Mouse (Mus musculus) urinary bladder, postnatal 4 days (tissue): Measurements from ENCODE around the gene Afmid.
"Not testable (repeated sequence)": the region's sequence is repeated elsewhere in the genome, so short reads cannot be mapped to it uniquely, and the experiment has no call there.

Experiments used
- DNase-seq, 2 experiments: peaks; one replicate each; pipeline ENCODE4 v3.0.0; 2021 to 2022; ENCODE audit warnings: low spot score in 2 of 2

Afmid gene

DNA sequence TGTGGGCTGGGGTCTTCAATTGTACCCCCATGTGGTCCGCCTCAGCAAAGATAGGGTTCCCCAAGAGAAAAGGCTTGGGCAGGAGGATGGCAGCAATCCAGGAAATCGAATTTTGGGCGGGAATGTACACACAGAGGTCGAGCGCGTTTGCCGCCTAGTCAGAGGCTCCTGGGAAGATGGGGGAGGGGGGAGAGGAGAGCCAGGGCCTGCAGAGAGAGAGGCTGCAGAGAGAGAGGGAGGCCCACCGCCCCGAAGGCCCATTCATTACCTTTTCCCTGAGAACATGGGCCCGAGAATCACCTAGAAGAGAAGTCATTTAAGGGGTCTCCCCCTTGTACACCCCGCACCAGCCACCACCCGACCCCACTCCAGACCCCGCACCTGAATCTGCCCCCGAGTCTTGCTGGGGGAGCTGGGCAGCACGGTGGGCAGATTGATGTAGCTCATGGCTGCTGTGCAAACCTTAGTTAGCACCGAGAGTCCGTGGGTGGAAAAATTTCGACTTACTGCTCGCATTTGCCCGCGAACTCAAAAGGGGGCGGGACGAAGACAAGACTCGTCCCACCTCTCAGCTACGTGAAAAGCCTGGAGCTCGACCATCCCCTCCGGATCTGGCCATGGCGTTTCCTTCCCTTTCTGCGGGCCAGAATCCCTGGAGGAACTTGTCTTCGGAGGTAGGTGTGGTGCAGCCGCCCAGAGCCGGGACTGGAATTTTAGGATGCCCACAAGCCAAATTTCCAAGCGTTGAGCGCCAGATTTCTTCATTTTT is at the start of gene Afmid, which contains the start of gene Tk1:
Gene Afmid (plus strand): TSS at position 592 of the 769 bp plus-strand sequence.
Gene Tk1 (minus strand): TSS at position 760 of the 769 bp plus-strand sequence.
- DNase-seq = peak; percentile 74 to 79

DNA sequence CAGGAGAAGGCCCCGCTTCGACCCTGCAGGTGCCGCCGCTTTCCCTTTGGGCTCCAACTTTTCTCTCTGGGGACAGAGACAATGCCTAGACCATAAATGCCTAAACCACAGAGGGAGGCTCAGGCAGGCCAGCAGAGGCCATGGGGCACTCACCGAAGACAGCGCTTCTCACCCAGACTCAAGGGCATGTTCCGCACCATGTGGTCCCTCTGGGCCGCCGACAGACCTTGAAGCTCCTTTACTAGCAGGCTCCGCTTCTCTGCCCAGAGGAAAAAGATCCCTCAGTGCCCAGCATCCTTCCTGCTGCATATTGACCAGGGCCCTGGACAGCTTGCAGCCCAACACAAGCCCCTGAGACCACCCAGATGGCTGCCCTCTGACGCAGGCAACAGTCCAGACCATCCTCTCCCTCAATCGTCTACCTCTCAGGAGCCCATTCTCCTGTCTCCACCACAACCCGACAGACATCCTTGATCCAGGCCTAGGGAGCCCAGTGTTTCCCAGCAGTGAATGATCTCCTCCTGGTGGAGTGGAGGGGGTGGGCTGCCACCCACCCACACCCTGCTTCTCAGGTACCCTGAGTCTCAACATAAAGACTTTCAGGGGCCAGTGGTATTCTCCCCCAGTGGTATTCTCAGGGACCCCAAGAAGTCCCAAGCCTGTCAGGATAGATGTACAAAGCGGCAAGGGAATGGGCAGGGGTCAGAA is 49.5 kb upstream of the Afmid start:
- no peak for DNase-seq

DNA sequence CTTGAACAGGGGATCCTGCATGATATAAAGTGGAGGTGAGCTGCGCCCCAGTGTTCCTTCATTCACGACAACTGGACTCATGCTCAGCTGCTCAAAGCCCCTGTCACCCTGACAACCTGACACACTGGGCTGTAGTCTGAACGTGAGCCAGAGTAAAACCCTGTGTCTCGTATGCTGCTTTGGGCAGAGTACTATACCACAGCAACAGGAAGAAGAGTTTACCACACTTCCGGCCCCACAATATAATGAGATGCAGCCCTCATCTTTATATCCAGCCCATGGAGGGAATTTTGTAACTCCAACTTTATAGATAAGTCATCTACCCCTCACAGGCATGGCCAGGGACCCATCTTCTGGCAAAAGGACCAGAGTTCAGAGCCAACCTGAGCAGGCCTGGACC is 48.6 kb upstream of the Afmid start:
- DNase-seq = no peak

DNA sequence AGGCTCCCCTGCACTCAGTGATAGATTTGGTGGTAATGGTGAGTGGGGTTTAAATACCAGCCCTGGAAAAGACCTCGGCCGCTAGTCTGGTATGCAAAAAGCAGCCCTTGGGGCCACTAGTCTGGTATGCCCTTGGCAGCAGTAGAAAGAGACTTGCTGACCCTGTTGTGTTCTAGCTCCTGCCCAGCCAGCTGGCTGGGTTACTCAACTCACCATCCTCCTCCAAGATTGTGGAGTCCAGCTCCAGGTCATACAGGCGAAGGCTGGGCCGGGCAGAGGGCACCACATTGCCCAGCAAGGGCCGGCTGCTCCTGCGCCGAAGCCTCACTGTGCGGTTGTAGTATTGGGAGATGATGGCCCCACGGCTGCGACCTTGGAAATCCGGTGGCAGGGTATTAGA is 47.7 kb upstream of the Afmid start:
- DNase-seq = no peak

DNA sequence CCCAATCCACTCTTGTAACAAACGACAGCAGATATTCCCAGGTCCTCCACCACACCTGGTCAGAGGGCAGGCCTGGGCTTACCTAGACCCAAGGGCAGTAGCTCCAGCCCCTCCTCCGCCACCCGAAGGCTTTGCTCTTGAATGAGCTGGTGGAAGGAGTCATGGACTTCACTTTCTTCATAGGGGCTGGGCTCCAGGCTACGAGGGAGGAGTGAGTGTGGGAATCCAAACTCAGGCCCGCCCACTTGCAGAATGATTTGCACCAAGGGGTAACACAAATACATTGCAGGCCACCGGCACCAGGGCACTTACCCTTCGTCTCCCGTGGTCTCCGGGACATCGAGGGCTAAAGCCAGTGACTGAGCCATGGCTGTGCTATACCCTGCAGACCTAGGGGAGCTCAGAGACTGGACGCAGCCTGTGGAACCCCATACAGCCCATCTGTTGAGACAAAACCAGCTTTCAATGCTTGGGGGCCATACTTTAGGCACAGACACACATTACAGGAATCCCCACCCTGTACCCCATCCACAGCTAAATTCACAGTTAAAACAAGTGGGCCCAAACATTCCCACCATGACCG is 46.8 kb upstream of the Afmid start:
- DNase-seq = no peak

DNA sequence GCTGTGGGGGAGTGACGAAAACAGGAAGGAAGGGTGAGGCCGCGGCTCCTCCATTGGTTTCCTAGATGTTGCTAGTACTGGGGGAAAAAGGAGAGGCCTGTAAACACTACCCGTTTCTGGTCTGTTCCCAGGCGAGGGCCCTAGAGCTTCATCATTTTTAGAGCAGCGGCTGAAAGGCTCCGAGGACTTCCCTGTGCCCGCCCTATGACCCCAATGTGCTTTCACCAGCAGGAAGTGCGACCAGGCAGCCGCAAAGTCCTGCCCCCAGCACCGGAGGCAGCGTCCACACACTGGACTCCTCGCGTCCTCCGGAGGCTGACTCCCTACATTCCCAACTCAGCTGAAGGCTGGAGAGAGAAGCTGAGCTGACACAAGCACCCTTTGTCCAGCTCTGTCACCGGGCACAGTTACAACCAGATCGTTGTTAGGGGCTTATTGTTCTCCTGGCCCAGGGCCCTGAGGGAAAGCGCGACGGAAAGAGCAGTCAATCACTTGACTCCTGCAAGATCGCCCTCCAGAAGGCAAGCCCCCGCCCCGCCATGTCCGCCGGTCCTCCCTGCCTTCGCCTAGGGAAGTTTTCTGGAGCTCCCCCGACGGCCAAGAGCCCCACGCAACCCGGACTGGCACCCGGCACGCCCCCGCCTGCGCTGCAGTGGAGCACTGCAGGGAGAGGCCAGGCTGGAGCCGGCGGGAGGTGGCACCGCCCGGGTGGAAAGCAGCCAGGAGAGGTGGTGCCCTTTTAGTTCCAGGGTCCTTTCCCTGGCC is 46.1 kb upstream of the Afmid start:
- DNase-seq = peak in 1 of 2 experiments; percentile 68

DNA sequence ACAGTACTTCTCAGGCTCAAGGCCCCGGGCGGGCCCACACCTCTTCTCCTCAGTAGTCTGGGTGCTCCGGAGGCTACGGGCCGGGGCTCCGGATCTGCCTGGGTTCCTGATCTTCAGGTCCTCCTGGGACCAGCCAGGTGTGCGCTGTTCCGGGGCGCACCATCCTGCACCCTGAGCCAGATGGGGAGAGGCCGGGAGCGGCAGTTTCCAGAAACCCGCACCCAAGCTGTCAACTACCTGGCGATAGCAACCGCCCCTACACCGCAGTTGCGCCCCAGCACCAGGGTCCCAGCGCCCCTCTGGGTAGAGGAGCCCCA is 45.6 kb upstream of the Afmid start:
- no peak for DNase-seq

DNA sequence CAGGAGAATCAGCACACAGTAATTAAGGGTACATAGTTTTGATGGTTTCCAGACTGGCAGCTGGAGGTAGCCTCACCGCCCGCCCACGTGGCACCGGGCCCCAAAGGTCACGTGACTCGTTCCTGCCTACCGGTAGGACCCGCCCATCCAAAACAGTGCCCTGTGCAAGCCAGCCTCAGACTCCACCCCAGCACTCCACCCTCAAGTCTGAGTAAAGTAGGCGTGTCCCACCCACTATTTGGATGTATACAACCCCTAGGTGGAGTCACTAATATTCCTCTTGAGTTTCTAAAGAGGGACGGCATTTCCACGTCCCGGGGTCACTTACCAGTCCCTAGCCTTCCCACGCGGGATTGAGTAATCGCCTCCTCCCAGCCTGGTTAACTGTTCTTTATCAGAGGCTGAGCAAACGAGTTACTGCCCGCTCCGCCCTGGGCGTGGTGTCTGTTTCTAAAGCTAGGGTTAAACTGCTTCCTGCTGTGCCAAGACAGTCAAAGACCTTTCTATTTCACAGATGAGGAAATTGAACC is 45.1 kb upstream of the Afmid start:
- DNase-seq = peak; percentile 82 to 90

DNA sequence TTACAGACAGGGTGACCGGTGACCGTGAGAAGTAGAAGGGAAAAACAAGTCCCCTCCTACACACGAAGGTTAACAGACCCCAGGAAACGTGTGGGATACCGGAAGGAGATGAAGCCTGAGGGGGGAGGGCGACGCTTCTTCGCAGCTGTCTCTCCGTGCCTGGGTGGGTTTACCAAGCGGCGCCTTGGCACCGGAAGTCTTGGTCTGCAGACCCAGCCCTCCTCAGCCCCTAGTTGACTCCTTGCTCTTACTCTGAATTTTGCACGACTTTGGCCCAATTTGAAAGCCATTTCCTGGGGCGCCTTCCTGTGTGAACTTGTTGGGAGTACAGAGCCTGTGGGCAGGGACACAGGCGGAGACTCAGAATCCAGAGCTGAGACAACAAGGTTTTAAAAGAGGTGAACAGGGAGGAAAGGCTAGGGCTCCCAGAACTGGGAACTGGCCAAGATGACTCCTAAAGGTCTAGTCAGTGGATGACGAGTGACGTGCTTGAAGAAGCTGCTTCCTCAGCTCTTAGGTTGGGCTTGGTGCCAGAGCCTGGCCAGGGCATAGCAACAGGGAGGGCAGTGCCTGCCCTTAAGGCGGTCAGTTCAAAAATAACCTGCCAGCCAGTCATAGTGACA is 44.4 kb upstream of the Afmid start:
- peak in 1 of 2 experiments; percentile 56 for DNase-seq

DNA sequence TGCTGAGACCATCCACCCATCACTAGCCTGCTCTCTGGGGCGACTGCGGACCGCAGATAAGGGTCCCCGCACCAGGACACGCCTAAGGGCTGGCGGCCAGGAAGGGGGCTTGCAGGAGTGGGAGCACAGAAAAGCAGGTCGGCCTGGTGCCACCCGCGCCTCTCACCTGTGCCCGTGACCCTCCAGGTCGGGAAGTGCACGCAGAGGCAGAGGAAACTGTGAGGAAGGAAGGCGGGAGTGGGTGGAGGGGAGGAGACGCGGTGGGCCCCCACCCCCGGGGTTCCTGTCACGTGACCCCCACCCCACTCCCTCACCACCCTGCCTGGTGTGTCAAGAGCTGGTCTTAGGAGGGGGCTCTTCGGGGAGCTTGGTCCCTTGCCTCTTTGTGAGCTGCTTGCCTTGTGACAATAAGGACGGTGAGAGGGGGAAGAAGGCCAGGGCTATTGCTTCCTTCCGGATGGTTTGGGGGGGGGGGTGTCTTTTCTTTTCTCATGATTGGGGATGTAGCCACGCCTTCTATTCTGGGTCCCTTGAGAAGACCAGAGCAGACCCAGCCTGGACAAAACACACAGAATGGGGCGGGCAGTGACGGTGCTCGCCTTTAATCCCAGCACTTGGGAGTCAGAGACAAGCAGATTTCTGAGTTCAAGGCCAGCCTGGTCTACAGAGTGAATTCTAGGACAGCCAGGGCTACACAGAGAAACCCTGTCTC is 43.6 kb upstream of the Afmid start, which contains the start of the genes Tmc8 and Tmc6:
Gene Tmc8 (plus strand): TSS at position 84 of the 712 bp plus-strand sequence.
Gene Tmc6 (minus strand): TSS at position 206 of the 712 bp plus-strand sequence.
- DNase-seq = no peak

DNA sequence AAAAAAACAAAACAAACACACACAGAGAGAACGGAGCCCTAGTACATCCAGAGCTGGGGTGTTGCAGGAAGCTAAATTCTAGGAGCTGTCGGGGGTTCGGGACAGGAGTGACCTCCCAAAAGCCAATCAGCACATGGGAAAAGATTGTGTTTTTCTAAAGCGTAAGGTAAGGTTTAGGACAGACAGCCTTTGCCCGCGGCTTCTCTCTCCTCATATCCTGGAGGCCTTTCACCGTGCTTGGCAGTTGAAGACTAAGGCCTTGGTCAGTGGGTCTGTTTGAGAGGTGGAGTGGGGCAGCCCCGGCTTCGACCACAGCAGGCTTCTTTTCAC is 43.1 kb upstream of the Afmid start:
- no peak for DNase-seq

DNA sequence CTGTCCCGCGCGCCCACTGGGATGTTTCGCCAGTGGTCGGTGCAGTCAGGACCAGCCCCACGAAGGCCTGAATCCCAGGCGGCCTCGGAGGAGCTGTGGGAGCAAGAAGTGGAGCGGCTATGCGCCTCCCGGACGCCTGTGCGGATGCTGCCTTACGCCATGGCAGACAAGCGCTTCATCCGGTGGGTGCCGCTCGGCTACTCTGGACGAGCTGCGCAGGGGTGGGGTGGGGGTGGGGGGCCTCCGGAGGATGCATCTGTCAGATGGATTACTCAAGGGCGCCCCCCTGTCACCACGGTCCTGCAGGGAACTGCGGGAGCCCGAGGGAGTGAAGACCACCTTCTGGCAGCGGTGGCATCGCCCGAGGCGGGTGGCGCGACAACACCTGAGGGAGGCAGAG is 42.6 kb upstream of the Afmid start:
- DNase-seq = peak in 1 of 2 experiments; percentile 43

DNA sequence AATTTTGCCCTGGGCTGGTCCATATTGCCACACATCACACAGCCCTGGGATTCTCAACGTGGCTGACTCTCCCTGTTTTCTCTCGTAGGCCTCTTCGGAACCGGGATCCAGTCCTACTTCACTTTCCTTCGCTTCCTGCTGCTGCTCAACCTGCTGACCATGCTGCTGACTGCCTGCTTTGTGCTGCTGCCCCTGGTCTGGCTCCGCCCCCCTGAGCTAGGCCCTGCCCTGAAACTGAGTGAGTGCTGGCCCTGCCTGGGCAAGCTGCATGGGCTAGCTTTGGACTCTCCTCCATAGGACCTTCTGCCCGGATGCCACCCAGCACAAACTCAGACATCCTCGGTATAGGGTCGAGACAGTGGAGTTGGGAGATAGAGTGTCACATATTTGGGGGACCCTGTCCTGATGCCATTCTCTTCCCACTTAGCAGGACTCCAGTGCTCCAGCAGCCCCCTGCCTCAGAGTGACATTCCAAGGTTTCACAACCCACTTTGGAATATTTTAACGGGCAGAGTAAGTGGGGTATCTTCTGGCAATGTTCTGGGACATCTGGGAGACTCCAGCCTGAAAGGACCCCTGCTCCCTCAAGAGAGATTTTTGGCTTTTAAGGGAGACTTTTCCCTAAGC is 41.9 kb upstream of the Afmid start:
- no peak for DNase-seq

DNA sequence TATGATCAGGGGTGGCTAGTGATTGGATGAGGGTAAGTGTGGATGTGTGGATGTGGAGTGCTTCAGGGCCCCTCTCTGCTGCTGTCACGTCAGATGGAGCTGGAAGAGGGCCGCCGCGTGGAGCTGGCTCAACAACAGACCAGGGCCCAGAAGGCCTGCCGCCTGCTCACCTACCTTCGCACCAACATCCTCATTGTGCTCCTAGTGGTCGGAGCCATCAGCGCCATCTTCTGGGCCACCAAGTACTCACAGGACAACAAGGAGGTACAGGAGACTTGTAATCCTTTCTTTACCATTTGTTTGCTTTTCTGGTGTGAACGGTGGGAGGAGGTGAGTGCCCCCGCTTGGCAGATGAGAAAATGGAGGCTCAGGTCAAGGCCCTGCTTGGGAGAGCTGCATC is 39.4 kb upstream of the Afmid start:
- DNase-seq = no peak

DNA sequence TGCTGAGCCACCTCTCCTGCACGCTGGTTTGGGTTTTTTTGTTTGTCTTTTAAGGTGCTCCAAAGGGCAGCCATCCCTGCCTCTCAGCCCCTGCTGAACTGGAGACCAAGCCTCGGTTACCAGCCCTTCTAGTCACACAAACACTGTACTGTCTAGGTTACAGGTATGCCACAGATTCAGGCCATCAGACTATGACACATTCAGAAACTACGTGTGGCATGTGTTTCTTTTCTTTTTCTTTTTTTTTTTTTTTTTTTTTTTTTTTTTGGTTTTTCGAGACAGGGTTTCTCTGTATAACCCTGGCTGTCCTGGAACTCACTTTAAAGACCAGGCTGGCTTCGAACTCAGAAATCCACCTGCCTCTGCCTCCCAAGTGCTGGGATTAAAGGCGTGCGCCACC is 37.2 kb upstream of the Afmid start:
- DNase-seq = not testable (repeated sequence)

DNA sequence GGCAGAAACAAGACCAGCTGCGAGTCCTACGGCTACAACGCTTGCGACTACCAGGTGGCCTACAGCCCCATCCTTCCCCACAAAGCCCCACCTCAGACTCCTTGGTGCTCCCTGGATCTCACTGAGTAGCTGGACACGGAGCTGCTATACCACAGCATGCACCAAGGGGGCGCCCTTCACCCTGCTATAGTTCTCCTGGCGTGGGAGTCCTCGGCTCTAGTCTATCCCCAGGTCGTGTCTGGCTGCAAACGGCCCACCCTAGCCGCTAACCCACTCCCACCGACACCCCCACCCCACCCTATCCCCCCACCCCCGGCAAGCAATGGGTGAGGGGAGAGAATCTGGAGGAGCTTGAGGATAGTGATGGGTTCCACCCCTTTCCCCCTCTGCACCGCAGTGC is 35.4 kb upstream of the Afmid start:
- peak; percentile 65 to 78 for DNase-seq

DNA sequence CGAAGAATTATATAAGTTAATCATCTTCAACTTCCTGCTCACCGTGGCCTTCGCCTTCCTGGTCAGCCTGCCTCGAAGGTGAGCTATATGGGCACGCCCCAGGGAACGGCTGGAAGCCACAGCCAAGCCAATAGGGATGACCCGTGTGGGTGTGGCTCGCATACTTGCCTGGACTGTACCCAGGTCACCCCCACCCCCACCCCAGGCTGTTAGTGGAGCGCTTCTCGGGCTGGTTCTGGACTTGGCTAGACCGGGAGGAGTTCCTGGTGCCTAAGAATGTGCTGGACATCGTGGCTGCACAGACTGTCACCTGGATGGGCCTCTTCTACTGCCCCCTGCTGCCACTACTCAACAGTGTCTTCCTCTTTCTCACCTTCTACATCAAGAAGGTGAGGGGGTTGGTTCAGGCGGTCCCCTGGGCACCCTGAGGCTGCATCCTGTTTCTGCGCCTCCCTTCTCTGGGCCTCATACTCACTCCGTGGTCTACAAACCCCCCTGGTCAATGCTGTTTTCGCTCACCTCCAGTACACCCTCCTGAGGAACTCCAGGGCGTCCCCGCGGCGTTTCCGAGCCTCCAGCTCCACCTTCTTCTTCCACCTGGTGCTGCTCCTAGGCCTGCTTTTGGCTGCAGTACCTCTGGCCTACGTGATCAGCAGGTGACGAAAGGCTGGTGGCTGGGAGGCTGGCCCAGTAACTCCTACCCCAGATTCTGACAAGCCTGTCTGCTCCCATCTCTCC is 34.9 kb upstream of the Afmid start:
- peak in 1 of 2 experiments; percentile 61 for DNase-seq

DNA sequence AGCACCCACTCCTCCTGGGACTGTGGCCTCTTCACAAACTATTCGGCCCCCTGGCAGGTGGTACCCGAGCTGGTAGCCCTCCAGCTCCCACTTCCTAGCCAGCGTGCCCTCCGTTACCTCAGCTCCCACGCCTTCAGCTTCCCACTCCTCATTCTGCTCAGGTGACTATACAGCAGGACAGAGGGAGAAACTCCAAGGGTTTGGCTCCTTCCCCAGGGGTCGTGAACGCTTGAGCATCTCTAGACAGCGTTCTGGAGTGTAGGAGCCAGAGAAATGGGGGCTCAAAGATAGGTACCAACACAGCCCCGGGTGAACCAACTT is 34.3 kb upstream of the Afmid start:
- DNase-seq = no peak

DNA sequence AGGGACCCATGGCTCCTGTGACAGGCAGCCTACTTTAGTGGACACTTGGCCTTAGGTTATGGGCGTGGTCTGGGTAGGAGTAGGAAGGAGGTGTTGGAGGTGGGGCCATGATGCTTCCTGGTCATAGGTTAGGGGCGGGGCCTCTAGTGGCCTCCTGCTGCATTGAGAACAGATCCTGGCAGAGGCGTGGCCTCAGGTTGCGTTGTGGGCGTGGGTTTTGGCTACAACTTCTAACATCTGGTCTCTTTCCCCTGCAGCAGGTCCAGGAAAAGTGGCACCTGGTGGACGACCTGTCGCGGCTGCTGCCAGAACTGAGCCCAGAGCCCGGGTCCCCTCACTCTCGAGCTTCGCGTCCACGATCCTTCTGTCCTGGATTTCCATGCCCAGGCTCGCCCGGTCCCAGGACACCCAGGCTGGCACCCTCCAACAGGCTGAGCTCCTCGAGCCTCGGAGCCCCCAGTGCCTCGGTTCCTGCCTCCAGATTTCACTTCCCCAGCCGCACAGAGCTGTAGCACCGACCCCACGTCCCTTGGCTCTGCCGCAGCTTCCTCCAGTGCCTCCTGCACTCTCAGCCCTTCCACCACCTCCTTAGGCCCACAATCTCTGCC is 33.3 kb upstream of the Afmid start:
- DNase-seq = peak in 1 of 2 experiments; percentile 64
